Mouse (Mus musculus) hindlimb bud, embryonic 11.5 days (tissue): Measurements from ENCODE around the gene Il17d.

ENCODE experiments used
- DNase-seq: peaks from one replicate; pipeline ENCODE4 v3.0.0-alpha.2; 2012; ENCODE audit warnings: low read depth, low spot score; ENCODE audit errors: extremely low spot score

Il17d gene

GRCm38 (mm10) chr14:57524671-57525387 lies at the start of gene Il17d:
Il17d (plus strand) TSS chr14:57524777.
- DNase-seq = no peak

GRCm38 (mm10) chr14:57475057-57475456 lies 49.5 kb upstream of the Il17d start:
- DNase-seq = no peak

DNA sequence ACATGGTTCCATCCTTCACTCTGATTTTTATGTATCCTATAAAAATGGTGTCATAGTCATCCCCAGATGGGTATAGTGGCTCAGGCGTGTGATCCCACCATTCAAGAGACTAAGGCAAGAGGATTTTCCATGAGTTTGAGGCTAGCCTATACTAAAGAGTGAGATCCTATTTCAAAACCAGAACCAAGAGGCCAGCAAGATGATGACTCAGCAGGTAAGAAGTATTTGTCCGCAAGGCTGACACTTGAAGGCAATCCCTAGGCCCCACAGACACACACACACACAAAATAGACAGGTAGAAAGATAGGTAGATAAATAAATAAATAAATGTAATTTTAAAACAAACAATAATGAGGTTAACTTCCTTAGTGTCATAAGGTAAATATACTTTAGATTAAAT lies 42.3 kb upstream of the Il17d start:
- DNase-seq = no peak

- no peak for DNase-seq
Observed at GRCm38 (mm10) chr14:57484183-57484582, 40.4 kb upstream of the Il17d start.

GRCm38 (mm10) chr14:57489696-57490095 lies 34.9 kb upstream of the Il17d start:
- DNase-seq = no peak

GRCm38 (mm10) chr14:57493840-57494239 lies 30.7 kb upstream of the Il17d start:
- DNase-seq = no peak

DNA sequence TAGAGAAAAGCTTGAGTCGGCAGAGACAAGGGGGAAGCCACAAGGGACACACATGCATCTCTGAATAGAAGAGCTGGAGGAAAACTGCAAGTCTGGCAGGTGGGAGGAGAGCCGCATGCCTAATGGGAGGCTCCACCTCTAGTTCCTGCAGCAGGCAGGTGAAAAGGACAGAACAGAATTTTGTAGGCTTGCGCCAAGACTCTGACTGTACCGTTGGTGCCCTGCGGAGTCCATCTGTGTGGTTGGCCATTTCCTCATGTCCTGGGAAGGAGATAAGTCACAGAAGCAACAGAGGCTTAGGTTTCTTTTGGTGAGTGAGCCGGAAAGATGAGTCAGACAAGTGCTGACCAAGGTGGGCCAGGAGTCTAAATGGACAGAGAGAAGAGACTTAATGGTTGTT lies 20.8 kb upstream of the Il17d start:
- no peak for DNase-seq

DNA sequence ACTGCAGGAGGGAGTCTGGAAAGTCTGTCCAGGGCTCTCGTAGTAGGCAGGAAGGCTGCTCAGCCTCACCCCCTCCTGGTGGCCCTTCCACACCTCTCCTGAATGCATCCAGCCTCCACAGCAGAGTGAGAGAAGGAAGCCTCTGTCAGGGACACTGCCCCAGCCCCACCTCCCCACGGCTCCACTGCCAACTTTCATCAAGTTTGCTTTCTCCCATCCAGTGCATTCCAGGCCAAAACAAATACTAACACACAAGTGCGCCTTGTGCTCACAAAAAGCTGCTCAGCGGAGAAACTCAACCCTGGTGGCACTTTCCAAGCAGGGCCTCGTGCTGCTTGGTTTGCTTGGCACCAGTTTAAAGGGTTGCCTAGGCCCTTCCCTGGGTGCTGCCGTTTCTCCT lies 15.0 kb upstream of the Il17d start:
- DNase-seq = no peak

GRCm38 (mm10) chr14:57515156-57515762 lies 9.3 kb upstream of the Il17d start:
- no peak for DNase-seq

DNA sequence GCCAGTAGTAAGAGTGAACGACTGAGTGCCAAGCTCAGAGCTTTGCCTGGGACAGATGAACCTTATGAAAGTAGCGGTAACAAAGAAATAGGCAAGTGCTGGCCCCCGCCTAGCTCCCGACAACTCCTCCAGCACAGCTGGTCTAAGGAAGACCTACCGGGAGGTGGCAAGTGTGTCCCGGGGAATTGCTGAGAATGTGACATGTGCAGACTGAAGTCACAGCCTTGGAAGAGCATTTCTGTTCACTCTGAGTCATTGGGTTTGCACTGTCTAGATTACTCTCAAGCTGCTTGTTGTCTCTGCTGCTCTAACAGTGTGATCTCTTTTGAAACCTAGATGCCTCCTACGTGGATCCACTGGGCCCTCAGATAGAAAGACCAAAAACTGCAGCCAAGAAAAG lies 7.6 kb upstream of the Il17d start:
- no peak for DNase-seq

- DNase-seq = no peak
Observed at GRCm38 (mm10) chr14:57523762-57524161, 815 bp upstream of the Il17d start.

DNA sequence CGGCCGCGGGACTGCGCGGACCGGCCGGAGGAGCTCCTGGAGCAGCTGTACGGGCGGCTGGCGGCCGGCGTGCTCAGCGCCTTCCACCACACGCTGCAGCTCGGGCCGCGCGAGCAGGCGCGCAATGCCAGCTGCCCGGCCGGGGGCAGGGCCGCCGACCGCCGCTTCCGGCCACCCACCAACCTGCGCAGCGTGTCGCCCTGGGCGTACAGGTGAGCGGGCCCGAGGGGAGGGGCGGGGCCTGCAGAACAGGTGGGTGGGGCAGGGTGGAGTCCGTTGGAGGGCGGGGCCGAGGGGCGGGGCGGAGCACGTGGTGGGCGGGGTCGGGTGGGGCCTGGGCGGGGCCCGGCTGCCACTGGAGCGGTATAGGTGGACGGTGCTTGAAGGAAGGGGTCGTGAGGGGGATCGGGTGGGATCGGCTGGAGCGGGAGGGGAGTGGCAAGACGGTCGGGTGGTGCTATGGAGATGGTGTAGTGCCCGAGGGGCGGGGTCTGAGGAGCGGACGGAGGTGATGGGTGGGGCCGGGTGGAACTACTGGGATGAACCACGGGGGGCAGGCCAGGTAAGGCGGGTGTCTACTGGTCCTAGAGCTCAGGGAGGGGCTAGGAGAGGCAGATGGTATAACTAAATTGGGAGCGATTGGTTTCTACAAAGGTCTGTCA lies 942 bp downstream of the Il17d start:
- no peak for DNase-seq

DNA sequence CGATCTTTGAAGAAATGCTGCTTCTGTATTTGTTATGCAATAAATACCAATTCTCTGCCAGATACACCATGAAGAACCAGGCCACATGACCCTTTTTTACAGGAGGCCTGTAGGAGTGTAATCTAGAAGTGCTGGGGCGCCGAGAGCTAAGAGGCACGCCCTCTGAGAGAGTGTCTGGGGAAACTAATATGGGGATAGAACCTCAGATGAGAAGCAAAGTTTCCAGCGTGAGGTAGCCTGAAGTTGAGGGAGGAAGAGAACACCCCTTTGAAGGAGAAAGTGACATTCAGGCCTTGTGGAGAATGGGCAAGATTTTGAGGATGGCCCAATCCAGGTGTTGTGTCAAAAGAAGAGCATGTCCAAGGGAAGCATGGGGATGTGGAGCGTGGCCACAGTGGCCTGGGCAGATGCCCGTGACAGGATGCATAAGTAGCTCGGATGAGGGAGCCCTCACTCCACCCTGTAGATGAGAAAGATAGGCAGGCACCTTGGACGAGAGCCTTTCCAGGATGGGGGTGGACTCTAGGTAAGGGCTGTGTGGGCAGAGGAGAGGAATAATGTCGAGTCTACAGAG lies 1.6 kb downstream of the Il17d start:
- DNase-seq = no peak

DNA sequence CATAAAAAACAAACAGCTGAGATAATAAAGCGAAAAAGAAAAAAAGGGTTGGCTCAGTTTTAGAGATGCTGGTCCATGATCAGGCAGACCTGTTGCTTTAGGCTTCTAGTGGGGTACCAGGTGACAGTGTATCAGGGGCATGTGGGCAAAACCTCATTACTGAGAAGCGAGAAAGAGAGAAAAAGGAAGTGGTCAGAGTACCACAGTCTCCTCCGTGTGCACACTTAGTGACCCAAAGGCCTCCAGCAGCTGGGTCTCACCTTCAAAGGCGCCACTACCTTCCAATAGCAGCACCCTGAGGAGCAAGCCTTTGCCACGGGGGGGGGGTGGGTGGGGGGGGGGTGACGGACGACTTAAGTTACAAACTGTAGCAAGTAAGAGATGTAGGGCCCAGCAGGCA lies 2.5 kb downstream of the Il17d start:
- no peak for DNase-seq

DNA sequence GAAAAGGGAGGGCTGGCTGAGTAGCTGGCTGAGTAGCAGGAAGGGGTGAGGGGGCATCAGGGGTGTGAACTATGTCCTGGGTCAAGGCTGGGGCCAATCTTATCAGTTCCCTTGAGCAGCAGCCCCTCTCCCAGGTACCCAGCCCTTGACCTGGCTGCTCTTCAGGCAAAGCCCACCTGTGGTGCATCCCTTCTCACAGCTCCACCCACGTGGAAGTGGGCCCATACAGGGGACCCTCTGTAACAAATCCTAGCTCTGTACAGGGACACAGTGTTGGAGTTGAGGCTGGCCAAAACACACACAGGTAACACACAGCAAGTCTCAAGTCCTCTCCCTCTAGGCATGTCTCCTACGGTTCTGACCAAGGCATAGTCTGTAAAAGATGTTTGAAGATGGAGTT lies 3.0 kb downstream of the Il17d start:
- DNase-seq = no peak

DNA sequence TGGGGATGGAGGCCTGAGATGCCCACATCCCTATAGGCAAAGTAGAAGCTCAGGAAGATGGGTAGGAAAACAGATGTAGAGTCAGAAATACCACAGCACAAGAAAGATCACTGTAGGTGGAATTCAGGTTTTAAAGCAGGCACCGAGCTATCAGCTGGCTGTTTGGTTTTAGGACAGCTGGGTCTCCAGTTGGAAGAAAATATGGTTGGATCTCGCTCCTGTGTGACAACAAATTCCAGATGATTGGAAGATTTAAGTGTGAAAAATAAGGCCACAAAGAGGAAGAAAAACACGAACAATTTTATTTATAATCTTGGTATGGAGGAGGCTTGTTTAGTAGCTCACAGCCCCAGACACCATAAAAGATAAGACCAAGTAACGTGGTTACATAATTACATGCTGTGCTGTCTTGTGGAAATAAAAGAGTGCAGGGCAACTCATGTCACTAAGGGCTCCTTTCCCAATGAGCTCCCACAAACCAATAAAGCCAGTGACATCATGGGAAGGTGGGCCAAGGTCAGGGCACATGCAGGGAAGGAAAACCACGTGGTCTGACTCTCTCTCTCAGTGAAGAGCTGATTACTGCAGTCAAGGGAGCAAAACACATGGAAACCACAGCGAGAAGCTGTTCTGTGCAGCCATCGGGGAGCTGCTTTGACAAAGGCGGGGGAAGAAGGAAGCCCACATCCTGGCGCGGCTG lies 4.7 kb downstream of the Il17d start:
- DNase-seq = no peak

- no peak for DNase-seq
Observed at GRCm38 (mm10) chr14:57529786-57530515, 5.4 kb downstream of the Il17d start.

DNA sequence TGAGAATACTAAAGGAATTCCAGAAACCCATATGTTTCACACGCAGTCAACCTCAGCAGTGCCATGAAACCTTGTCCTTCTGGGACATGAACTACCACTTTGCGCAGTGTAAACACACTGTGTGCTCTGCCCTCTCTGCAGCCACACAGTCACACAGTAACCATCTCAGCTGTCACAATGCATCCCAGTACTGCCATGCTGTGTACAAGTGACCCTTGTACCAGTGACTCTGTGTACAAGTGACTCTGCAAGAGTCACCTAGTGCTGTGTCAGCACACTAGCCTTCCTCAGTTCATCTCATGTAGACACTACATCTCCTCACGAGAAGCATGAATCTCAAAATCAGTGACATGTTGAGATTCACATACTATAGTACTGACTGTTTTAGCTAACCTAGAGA lies 8.0 kb downstream of the Il17d start:
- DNase-seq = no peak

- DNase-seq = no peak
Observed at GRCm38 (mm10) chr14:57533214-57533613, 8.6 kb downstream of the Il17d start.

DNA sequence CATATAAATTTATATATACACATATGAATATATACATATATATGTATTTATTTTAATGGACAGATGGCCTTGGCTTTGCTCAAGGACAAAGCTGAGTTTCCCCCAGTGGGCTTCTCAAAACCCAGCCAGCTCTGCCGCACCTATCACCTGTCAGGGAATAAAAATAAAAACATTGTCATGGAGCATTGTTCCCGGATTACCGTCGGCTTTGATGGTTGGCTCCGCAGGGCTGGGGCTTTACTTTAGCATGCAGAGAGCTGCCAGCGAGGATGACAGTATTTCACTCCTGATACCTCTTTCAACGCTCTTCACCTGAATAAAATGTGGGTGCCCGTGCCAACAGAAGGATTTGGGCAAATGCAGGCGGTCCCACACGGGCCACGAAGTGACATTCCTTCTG lies 9.3 kb downstream of the Il17d start:
- DNase-seq = no peak

- DNase-seq = no peak
Observed at GRCm38 (mm10) chr14:57534346-57534745, 9.8 kb downstream of the Il17d start.
